Mouse (Mus musculus): Measurements from ENCODE around the gene Gm43191. TPM values are rescaled to one million over a fixed set of nuclear protein-coding genes. Genes with fewer than 3 reads are reported as not detected.

Gm43191 gene
- polyA plus RNA-seq, 1 experiment from 2014 or later, result not detected

- ATAC-seq (replicated peaks; ENCODE audit: low FRiP score, low read depth), result no peak
- Histone ChIP-seq H3K9ac (ENCODE audit: low read depth, low read length) (no peak overlapping the region), H3K9me3 (replicated peaks; ENCODE audit: low read length) (no peaks in the 10 kb centered on the region), H3K4me2 (ENCODE audit: low read length) (no peak overlapping the region), H3K27me3 (ENCODE audit: insufficient read depth, low read length) (no peaks in the 10 kb centered on the region), H3K36me3 (ENCODE audit: insufficient read depth, low read length) (peaks cover 42% of the 10 kb centered on the region), H3K27ac (no peak overlapping the region), H3K4me3 (replicated peaks; ENCODE audit: low read depth, low read length) (no peak overlapping the region), H3K4me1 (replicated peaks; ENCODE audit: insufficient read depth, low read length) (no peaks in the 10 kb centered on the region)
- no peak for DNase-seq (ENCODE audit: low spot score)
- TF ChIP-seq CTCF (IDR thresholded peaks at IDR 0.05; ENCODE audit: low read depth), result no peak
- 93% methylated on average over 1 of the region's 1 CpGs for WGBS
These were observed 34.7 kb downstream of the Gm43191 start for GRCm38 (mm10) chr3:116646387-116646786.

DNA sequence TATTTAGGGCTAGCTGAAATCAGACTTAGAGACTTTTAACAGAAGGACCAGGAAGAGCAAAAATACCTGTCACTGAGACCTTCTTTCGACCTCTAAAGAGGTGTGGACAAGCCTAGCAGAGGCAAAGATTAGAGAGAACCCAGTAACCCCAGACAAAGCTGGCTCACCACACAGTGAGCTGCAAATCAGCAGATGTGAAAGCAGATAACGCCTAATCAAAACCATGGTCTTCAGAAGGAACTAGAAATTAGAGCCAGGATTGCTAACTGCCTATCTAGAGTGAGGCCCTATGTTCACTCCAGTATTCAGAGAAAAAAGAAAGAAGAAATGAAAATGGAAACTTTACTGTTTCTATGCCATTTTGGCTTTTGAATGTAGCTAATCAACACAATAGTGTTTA is 38.7 kb downstream of the Gm43191 start:
- no peak for ATAC-seq (replicated peaks; ENCODE audit: low FRiP score, low read depth)
- H3K27me3 ChIP-seq (ENCODE audit: insufficient read depth, low read length), result no peaks in the 10 kb centered on the region
- H3K4me1 ChIP-seq (replicated peaks; ENCODE audit: insufficient read depth, low read length), result no peaks in the 10 kb centered on the region
- no peaks in the 10 kb centered on the region for H3K9me3 ChIP-seq (replicated peaks; ENCODE audit: low read length)
- H3K4me2 ChIP-seq (ENCODE audit: low read length), result no peak overlapping the region
- WGBS, result 93% methylated on average over 2 of the region's 2 CpGs
- H3K9ac ChIP-seq (ENCODE audit: low read depth, low read length), result no peak overlapping the region
- no peak for TF ChIP-seq CTCF (IDR thresholded peaks at IDR 0.05; ENCODE audit: low read depth)
- no peak for DNase-seq (ENCODE audit: low spot score)
- H3K4me3 ChIP-seq (replicated peaks; ENCODE audit: low read depth, low read length), result no peak overlapping the region
- H3K27ac ChIP-seq, result no peak overlapping the region
- H3K36me3 ChIP-seq (ENCODE audit: insufficient read depth, low read length), result peaks cover 60% of the 10 kb centered on the region

- Histone ChIP-seq H3K4me2 (ENCODE audit: low read length) (no peak overlapping the region), H3K4me3 (replicated peaks; ENCODE audit: low read depth, low read length) (no peak overlapping the region), H3K4me1 (replicated peaks; ENCODE audit: insufficient read depth, low read length) (no peaks in the 10 kb centered on the region), H3K27me3 (ENCODE audit: insufficient read depth, low read length) (no peaks in the 10 kb centered on the region), H3K9ac (ENCODE audit: low read depth, low read length) (no peak overlapping the region), H3K36me3 (ENCODE audit: insufficient read depth, low read length) (peaks cover 64% of the 10 kb centered on the region), H3K9me3 (replicated peaks; ENCODE audit: low read length) (no peaks in the 10 kb centered on the region), H3K27ac (no peak overlapping the region)
- 86% methylated on average over 6 of the region's 6 CpGs for WGBS
- DNase-seq (ENCODE audit: low spot score), result no peak
- TF ChIP-seq CTCF (IDR thresholded peaks at IDR 0.05; ENCODE audit: low read depth), result no peak
- ATAC-seq (replicated peaks; ENCODE audit: low FRiP score, low read depth), result no peak
These were observed 39.2 kb downstream of the Gm43191 start for GRCm38 (mm10) chr3:116641811-116642371.

- TF ChIP-seq CTCF (IDR thresholded peaks at IDR 0.05; ENCODE audit: low read depth), result no peak
- WGBS, result 85% methylated on average over 1 of the region's 1 CpGs
- H3K4me1 ChIP-seq (replicated peaks; ENCODE audit: insufficient read depth, low read length), result no peaks in the 10 kb centered on the region
- H3K27ac ChIP-seq, result no peak overlapping the region
- no peaks in the 10 kb centered on the region for H3K9me3 ChIP-seq (replicated peaks; ENCODE audit: low read length)
- DNase-seq (ENCODE audit: low spot score), result no peak
- H3K4me2 ChIP-seq (ENCODE audit: low read length), result no peak overlapping the region
- ATAC-seq (replicated peaks; ENCODE audit: low FRiP score, low read depth), result no peak
- peaks cover 72% of the 10 kb centered on the region for H3K36me3 ChIP-seq (ENCODE audit: insufficient read depth, low read length)
- no peaks in the 10 kb centered on the region for H3K27me3 ChIP-seq (ENCODE audit: insufficient read depth, low read length)
- no peak overlapping the region for H3K4me3 ChIP-seq (replicated peaks; ENCODE audit: low read depth, low read length)
- no peak overlapping the region for H3K9ac ChIP-seq (ENCODE audit: low read depth, low read length)
These were observed 41.0 kb downstream of the Gm43191 start for GRCm38 (mm10) chr3:116640024-116640423.

DNA sequence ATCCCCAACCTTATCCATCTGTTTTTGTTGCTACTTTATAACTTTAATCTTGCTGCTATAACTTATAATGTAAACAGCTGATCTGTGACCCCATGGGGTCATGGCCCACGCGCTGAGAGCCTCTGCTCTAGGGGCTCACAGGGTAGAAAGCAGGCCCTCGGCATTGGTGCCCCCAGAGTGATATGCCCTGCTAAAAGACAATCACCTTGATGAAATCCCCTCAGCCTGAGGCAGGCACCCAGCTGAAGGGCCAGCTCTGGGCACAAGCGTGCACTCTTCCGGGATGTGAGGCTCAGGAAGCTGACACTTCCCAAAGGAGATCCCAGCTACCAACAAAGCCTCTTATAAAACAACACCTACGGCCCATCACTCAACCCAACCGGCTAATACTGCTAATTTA is 42.5 kb downstream of the Gm43191 start:
- H3K4me3 ChIP-seq (replicated peaks; ENCODE audit: low read depth, low read length), result no peak overlapping the region
- no peak overlapping the region for H3K9ac ChIP-seq (ENCODE audit: low read depth, low read length)
- H3K4me1 ChIP-seq (replicated peaks; ENCODE audit: insufficient read depth, low read length), result no peaks in the 10 kb centered on the region
- DNase-seq (ENCODE audit: low spot score) (no peak), ATAC-seq (replicated peaks; ENCODE audit: low FRiP score, low read depth) (no peak)
- H3K36me3 ChIP-seq (ENCODE audit: insufficient read depth, low read length), result peaks cover 70% of the 10 kb centered on the region
- H3K9me3 ChIP-seq (replicated peaks; ENCODE audit: low read length), result no peaks in the 10 kb centered on the region
- H3K4me2 ChIP-seq (ENCODE audit: low read length), result no peak overlapping the region
- H3K27ac ChIP-seq, result no peak overlapping the region
- 78% methylated on average over 7 of the region's 7 CpGs for WGBS
- TF ChIP-seq CTCF (IDR thresholded peaks at IDR 0.05; ENCODE audit: low read depth), result no peak
- no peaks in the 10 kb centered on the region for H3K27me3 ChIP-seq (ENCODE audit: insufficient read depth, low read length)

GRCm38 (mm10) chr3:116637693-116638476 is 43.2 kb downstream of the Gm43191 start:
- Histone ChIP-seq H3K36me3 (ENCODE audit: insufficient read depth, low read length) (peaks cover 65% of the 10 kb centered on the region), H3K4me1 (replicated peaks; ENCODE audit: insufficient read depth, low read length) (no peaks in the 10 kb centered on the region), H3K9ac (ENCODE audit: low read depth, low read length) (no peak overlapping the region), H3K9me3 (replicated peaks; ENCODE audit: low read length) (no peaks in the 10 kb centered on the region), H3K27me3 (ENCODE audit: insufficient read depth, low read length) (no peaks in the 10 kb centered on the region), H3K4me2 (ENCODE audit: low read length) (no peak overlapping the region), H3K27ac (no peak overlapping the region), H3K4me3 (replicated peaks; ENCODE audit: low read depth, low read length) (no peak overlapping the region)
- DNase-seq (ENCODE audit: low spot score), result no peak
- TF ChIP-seq CTCF (IDR thresholded peaks at IDR 0.05; ENCODE audit: low read depth), result no peak
- no peak for ATAC-seq (replicated peaks; ENCODE audit: low FRiP score, low read depth)
- 86% methylated on average over 9 of the region's 9 CpGs for WGBS
